Mouse (Mus musculus) embryonic facial prominence, embryonic 11.5 days (tissue): ENCODE measurements around the gene Gbe1. TPM values are rescaled to one million over a fixed set of nuclear protein-coding genes. Genes with fewer than 3 reads are reported as not detected.

Experiments used
- ATAC-seq: fragments of 200-750 bp; cut with Nextera tagmentation; replicated peaks from 2 replicates; pipeline ENCODE4 v1.8.0; 2017; ENCODE audit warnings: low read depth; ENCODE audit not compliant: insufficient number of reproducible peaks, low FRiP score, low TSS enrichment
- DNase-seq: peaks from one replicate; pipeline ENCODE4 v3.0.0-alpha.2; 2015; ENCODE audit warnings: low spot score
- H3K27ac ChIP-seq: fragments of 300-500 bp; sonication (generic); replicated peaks from 2 replicates; pipeline ENCODE4 v1.5.1; 2014; ENCODE audit warnings: mild to moderate bottlenecking, low read depth, low read length, control low read depth
- H3K27me3 ChIP-seq: fragments of 300-500 bp; sonication (generic); 2 replicates; pipeline ENCODE4 v1.6.1; 2014; ENCODE audit warnings: mild to moderate bottlenecking, low read length, moderate library complexity, mixed read lengths; ENCODE audit not compliant: control insufficient read depth, insufficient read depth
- H3K36me3 ChIP-seq: fragments of 300-500 bp; sonication (generic); replicated peaks from 2 replicates; pipeline ENCODE4 v1.6.1; 2014; ENCODE audit warnings: low read depth, mild to moderate bottlenecking, low read length, moderate library complexity, mixed read lengths; ENCODE audit not compliant: control insufficient read depth, insufficient read depth
- H3K4me1 ChIP-seq: fragments of 300-500 bp; sonication (generic); 2 replicates; pipeline ENCODE4 v1.6.1; 2014; ENCODE audit warnings: low read length, mixed read lengths; ENCODE audit not compliant: control insufficient read depth, insufficient read depth
- H3K4me2 ChIP-seq: fragments of 300-500 bp; sonication (generic); 2 replicates; pipeline ENCODE4 v1.6.1; 2014; ENCODE audit warnings: low read depth, mild to moderate bottlenecking, control low read depth, low read length, moderate library complexity
- H3K4me3 ChIP-seq: fragments of 300-500 bp; sonication (generic); 2 replicates; pipeline ENCODE4 v1.5.1; 2014; ENCODE audit warnings: low read depth, low read length, control low read depth
- H3K9ac ChIP-seq: fragments of 300-500 bp; sonication (generic); replicated peaks from 2 replicates; pipeline ENCODE4 v1.6.1; 2014; ENCODE audit warnings: mild to moderate bottlenecking, control low read depth, low read length
- H3K9me3 ChIP-seq: fragments of 300-500 bp; sonication (generic); replicated peaks from 2 replicates; pipeline ENCODE4 v1.6.1; 2016; ENCODE audit warnings: mild to moderate bottlenecking, low read length, inconsistent platforms, mixed read lengths; ENCODE audit not compliant: control insufficient read depth
- WGBS: fragments of 180-500 bp; shearing (Covaris S2); extraction: QIAGEN DNeasy Blood & Tissue Kit; methylation state at CpG from one replicate; pipeline ENCODE4 v1.1.7; 2014; 5-methylcytosine and 5-hydroxymethylcytosine counted together
- polyA plus RNA-seq: library from polyadenylated mRNA; unstranded; fragments of >200 nt; fragmentation: Nextera tagmentation; extraction: Ambion mirVana; gene quantifications from 2 replicates; pipeline ENCODE4 v1.2.1, GENCODE M21; 2014

Gbe1 gene
- polyA plus RNA-seq, 1 experiment from 2014 or later = 20.3 TPM

DNA sequence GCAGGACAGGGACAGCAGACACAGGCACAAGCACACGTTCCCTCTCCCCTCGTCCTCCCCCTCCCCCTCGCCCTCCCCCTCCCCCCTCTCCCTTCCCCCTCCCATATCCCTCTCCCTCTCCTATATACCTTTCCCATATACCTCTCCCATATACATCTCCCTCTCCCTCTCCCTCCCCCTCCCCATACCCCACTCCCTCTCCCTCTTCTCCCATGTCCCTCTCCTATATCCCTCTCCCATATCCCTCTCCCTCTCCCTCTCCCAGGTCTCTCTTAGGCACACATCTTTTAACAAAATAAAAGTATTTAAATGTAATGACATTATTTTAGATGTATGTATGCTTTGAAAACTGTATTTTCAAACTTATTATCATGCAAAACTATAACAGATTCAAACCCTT, 161.8 kb downstream of the Gbe1 start:
- Histone ChIP-seq H3K36me3 (no peaks in the 10 kb centered on the region), H3K4me1 (no peaks in the 10 kb centered on the region), H3K9ac (no peak overlapping the region), H3K27ac (no peak overlapping the region), H3K27me3 (no peaks in the 10 kb centered on the region), H3K4me3 (no peak overlapping the region), H3K9me3 (no peaks in the 10 kb centered on the region), H3K4me2 (no peak overlapping the region)
- DNase-seq = no peak
- 43% methylated on average over 2 of the region's 3 CpGs for WGBS
- no peak for ATAC-seq

DNA sequence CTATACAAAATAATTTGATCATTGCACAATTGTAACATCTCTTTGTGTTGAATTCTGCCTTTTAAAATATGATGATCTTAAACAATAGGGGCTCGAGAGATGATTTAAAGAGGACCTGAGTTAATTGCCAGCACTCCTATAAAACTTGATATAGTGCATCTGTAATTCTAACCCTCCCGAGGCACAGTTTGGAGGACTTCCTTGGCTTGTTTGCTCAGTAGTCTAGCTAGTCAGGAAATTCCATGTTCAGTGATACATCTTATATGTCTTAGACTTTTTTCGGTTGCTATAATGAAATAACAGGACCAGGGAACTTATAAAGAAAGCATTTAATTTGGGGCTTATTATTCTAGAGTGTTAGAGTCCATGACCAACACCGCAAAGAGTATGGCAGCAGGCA, 162.4 kb downstream of the Gbe1 start:
- no peak overlapping the region for H3K9ac ChIP-seq
- DNase-seq (no peak), ATAC-seq (no peak)
- no peak overlapping the region for H3K4me2 ChIP-seq
- no peak overlapping the region for H3K27ac ChIP-seq
- no peaks in the 10 kb centered on the region for H3K27me3 ChIP-seq
- H3K4me3 ChIP-seq = no peak overlapping the region
- H3K9me3 ChIP-seq = no peaks in the 10 kb centered on the region
- H3K36me3 ChIP-seq = no peaks in the 10 kb centered on the region
- 79% methylated on average over 4 of the region's 4 CpGs for WGBS
- no peaks in the 10 kb centered on the region for H3K4me1 ChIP-seq

DNA sequence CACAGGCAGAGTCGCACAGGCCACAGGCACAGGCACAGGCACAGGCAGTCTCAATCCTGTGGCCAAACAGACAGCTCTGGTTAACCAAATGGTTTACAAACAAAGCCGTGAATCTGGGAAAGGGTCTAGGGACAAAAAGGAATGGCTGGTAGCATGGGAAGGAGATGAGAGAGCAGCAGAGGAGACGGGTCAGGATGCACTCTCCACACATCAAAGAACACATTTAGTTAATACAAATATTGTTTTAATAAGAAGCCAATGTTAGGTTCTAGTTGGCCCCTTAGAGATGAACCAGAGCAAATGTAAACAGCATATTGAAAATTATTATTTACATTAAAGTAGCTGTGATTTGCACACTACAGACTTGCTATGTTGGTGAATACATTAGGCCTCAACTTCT, 166.7 kb downstream of the Gbe1 start:
- no peak for ATAC-seq
- DNase-seq = no peak
- no peaks in the 10 kb centered on the region for H3K4me1 ChIP-seq
- no peaks in the 10 kb centered on the region for H3K36me3 ChIP-seq
- no peak overlapping the region for H3K27ac ChIP-seq
- no peak overlapping the region for H3K4me3 ChIP-seq
- no peak overlapping the region for H3K4me2 ChIP-seq
- no peaks in the 10 kb centered on the region for H3K27me3 ChIP-seq
- H3K9me3 ChIP-seq = no peaks in the 10 kb centered on the region
- H3K9ac ChIP-seq = no peak overlapping the region
- 86% methylated on average over 3 of the region's 3 CpGs for WGBS

DNA sequence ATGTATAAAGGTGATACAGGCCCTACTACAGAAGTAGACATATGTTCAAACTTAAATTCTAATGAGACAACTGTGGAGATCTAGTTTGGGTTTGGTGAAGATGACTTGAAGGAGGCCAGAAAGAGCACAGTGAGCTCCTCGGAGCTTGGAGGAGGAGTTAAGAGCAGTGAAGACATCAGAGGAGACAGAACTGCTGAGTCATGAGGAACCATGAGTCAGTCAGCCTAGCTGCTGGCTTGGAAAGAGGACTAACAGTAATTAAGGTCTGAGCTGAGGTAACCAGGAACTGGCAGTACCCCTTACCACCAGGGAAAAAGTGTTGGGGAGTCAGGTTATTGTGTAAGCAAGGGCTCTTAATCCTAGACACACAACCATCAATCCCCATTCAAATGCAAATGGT, 192.7 kb downstream of the Gbe1 start:
- Histone ChIP-seq H3K9ac (no peak overlapping the region), H3K4me2 (no peak overlapping the region), H3K4me1 (no peaks in the 10 kb centered on the region), H3K9me3 (no peaks in the 10 kb centered on the region), H3K4me3 (no peak overlapping the region), H3K27ac (no peak overlapping the region), H3K36me3 (no peaks in the 10 kb centered on the region), H3K27me3 (no peaks in the 10 kb centered on the region)
- 79% methylated on average over 1 of the region's 1 CpGs for WGBS
- DNase-seq = no peak
- ATAC-seq = no peak

DNA sequence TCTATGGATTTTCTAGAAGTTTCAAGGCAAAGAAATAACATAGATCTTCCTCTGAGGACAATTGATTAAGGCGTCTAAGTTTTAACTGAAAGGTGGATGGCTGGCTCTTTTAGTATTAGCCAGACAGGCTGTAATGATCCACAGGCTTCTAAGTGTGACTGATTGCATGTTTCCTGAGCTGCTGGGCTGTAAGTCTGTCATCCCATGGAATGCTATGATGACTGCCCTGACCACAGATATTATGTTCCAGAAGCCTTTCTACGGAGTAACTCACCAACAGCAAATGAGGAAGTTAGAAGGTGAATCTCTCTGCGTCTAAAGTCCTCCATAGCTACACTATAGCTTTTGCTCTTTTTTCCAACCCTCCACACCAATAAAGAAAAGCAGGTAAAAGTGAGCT, 197.2 kb downstream of the Gbe1 start:
- ATAC-seq = no peak
- WGBS = 83% methylated on average over 3 of the region's 3 CpGs

DNA sequence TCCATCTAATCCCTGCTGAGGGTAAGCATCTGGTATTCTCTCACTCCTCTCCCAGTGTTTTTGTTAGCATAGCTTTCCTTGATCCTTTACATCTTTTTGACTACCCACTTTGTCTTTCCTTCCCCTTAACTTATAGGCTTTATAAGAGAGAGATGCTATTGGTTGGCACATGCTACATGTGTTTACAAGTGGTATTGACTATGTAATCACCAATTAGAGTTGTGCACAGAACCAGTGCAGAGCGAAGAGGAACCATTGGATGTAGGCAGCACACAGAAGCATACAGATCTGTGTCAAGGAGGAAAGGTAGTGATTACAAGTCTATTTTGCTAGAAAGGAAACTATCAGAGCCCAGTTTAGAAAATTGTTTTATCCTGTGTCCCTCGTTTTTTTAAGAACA, 209.1 kb downstream of the Gbe1 start:
- ATAC-seq (no peak), DNase-seq (no peak)
- Histone ChIP-seq H3K27ac (no peak overlapping the region), H3K4me1 (no peaks in the 10 kb centered on the region), H3K4me2 (no peak overlapping the region), H3K9ac (no peak overlapping the region), H3K36me3 (no peaks in the 10 kb centered on the region), H3K4me3 (no peak overlapping the region), H3K9me3 (no peaks in the 10 kb centered on the region), H3K27me3 (no peaks in the 10 kb centered on the region)
- WGBS = 76% methylated on average over 2 of the region's 2 CpGs

More for the DNA sequence above, 197.2 kb downstream of the Gbe1 start:
- Histone ChIP-seq H3K4me2 (no peak overlapping the region), H3K9ac (no peak overlapping the region), H3K27me3 (no peaks in the 10 kb centered on the region), H3K27ac (no peak overlapping the region), H3K36me3 (no peaks in the 10 kb centered on the region), H3K9me3 (no peaks in the 10 kb centered on the region), H3K4me1 (no peaks in the 10 kb centered on the region), H3K4me3 (no peak overlapping the region)
- no peak for DNase-seq

DNA sequence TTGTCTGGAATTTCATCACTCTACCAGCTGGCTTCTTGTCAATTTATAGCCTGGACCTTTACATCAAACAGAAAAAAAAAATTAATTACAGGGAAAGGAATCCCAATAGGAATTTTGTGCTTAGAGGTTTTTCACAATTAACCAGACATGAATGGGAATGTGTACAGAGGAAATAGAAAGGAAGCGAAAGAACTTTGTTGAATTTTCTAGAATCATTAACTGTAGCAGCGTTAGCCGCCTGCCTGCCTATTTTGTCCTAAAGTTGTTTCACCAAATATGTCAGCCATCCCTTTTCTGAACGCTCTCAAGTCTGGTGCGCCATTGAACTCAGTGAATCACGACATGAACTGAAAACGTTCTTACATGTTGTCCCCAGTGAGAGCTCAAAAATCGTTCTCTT, 209.8 kb downstream of the Gbe1 start:
- H3K27ac ChIP-seq = no peak overlapping the region
- no peaks in the 10 kb centered on the region for H3K9me3 ChIP-seq
- ATAC-seq (no peak), DNase-seq (no peak)
- no peak overlapping the region for H3K4me3 ChIP-seq
- H3K9ac ChIP-seq = no peak overlapping the region
- no peak overlapping the region for H3K4me2 ChIP-seq
- H3K36me3 ChIP-seq = no peaks in the 10 kb centered on the region
- WGBS = 87% methylated on average over 8 of the region's 8 CpGs
- no peaks in the 10 kb centered on the region for H3K27me3 ChIP-seq
- H3K4me1 ChIP-seq = no peaks in the 10 kb centered on the region

DNA sequence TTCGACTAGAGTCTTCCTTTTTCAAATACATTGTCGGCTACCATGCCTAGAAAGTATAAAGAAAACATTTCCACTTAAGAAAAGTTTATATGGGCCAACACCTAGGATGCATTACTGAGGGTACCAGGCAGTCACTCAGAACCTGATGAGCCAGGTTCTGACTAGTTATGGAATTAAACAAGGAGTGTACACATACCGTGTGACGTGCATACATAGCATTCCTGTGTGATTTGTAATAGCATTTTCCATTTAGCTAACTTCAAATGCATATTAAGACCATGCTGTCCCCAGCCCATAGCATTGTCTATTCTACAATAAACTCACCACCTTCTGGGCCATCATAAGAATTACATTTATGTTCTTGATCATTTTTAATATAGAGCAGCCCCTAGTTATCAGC, 210.5 kb downstream of the Gbe1 start:
- H3K4me1 ChIP-seq = no peaks in the 10 kb centered on the region
- no peaks in the 10 kb centered on the region for H3K36me3 ChIP-seq
- 88% methylated on average over 4 of the region's 4 CpGs for WGBS
- no peaks in the 10 kb centered on the region for H3K27me3 ChIP-seq
- DNase-seq = no peak
- H3K4me2 ChIP-seq = no peak overlapping the region
- H3K9ac ChIP-seq = no peak overlapping the region
- no peak for ATAC-seq
- no peaks in the 10 kb centered on the region for H3K9me3 ChIP-seq
- no peak overlapping the region for H3K4me3 ChIP-seq
- H3K27ac ChIP-seq = no peak overlapping the region

DNA sequence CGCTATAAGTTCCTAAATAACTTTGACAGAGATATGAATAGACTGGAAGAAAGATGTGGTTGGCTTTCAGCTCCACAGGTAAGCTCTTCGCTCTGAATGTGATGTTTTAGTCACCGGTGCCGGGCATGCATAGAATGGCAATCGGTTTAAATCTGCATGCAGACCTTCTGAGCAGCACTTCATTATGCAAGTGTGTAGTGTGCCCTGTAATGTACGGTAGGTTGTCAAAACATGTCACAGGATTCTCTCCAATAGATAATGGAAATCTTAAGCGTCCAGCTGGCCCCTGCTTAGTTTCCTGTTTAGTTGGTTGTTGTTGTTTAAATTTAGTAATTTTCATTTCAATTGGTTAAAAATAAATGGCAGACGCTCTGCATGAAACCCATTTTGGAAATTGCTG, 213.5 kb downstream of the Gbe1 start:
- H3K4me3 ChIP-seq = no peak overlapping the region
- H3K27me3 ChIP-seq = no peaks in the 10 kb centered on the region
- H3K9me3 ChIP-seq = no peaks in the 10 kb centered on the region
- H3K4me2 ChIP-seq = no peak overlapping the region
- H3K27ac ChIP-seq = no peak overlapping the region
- no peak for DNase-seq
- H3K9ac ChIP-seq = no peak overlapping the region
- no peaks in the 10 kb centered on the region for H3K4me1 ChIP-seq
- ATAC-seq = no peak
- no peaks in the 10 kb centered on the region for H3K36me3 ChIP-seq
- 91% methylated on average over 8 of the region's 8 CpGs for WGBS
